Mouse (Mus musculus): ENCODE results near the gene Kmt2a. TPM values are rescaled to one million over a fixed set of nuclear protein-coding genes. Genes with fewer than 3 reads are reported as not detected.
"Not testable (repeated sequence)": the region's sequence is repeated elsewhere in the genome, so short reads cannot be mapped to it uniquely, and the experiment has no call there.

Gene Kmt2a
- polyA plus RNA-seq, 1 experiment = 4.5 TPM

GRCm38 (mm10) chr9:44772750-44773651 is 108.1 kb downstream of the Kmt2a start:
- peak in 1 of 3 experiments; percentile 46 for TF ChIP-seq MYOG (IDR thresholded peaks at IDR 0.05; ENCODE audit: control insufficient read depth in 1 of 3, insufficient read depth in 1 of 3, insufficient read length in 2 of 3, low read depth in 2 of 3)
- no peak for TF ChIP-seq TCF12 (IDR thresholded peaks at IDR 0.05; ENCODE audit: insufficient read depth, poor library complexity, severe bottlenecking)
- peak; percentile 40 for TF ChIP-seq POLR2AphosphoS2 (IDR thresholded peaks at IDR 0.05; ENCODE audit: insufficient read length, low read depth)
- peak; percentile 73 for TF ChIP-seq POLR2A (IDR thresholded peaks at IDR 0.05; ENCODE audit: insufficient read length, low read depth)
- TF ChIP-seq MYOD1 (IDR thresholded peaks at IDR 0.05; ENCODE audit: control insufficient read depth in 1 of 3, insufficient read length in 2 of 3, low read depth in 2 of 3) = peak in 1 of 3 experiments; percentile 30
- TF ChIP-seq CEBPB (IDR thresholded peaks at IDR 0.05; ENCODE audit: insufficient read depth, poor library complexity, severe bottlenecking) = no peak
- TF ChIP-seq SRF (IDR thresholded peaks at IDR 0.05; ENCODE audit: control insufficient read depth, insufficient read length, low read depth) = peak; percentile 22

GRCm38 (mm10) chr9:44772392-44772749 is 108.7 kb downstream of the Kmt2a start:
- Histone ChIP-seq H3K27me3 (ENCODE audit: control insufficient read depth, insufficient read depth, insufficient read length) (no peaks in the 10 kb centered on the region), H3K4me3 (peak overlapping the region; percentile 69), H3K4me2 (ENCODE audit: low read depth) (peak overlapping the region; percentile 35), H3K79me2 (ENCODE audit: control insufficient read depth, insufficient read depth) (peaks cover 9% of the 10 kb centered on the region), H3K36me3 (ENCODE audit: control insufficient read depth, insufficient read depth) (peaks cover 6% of the 10 kb centered on the region), H3ac (ENCODE audit: control insufficient read depth, insufficient read length) (no peak overlapping the region)
- TF ChIP-seq CEBPB (IDR thresholded peaks at IDR 0.05; ENCODE audit: insufficient read depth, poor library complexity, severe bottlenecking) = no peak
- TF ChIP-seq POLR2AphosphoS2 (IDR thresholded peaks at IDR 0.05; ENCODE audit: insufficient read length, low read depth) = no peak
- TF ChIP-seq MYOD1 (IDR thresholded peaks at IDR 0.05; ENCODE audit: control insufficient read depth in 1 of 3, insufficient read length in 2 of 3, low read depth in 2 of 3) = no peak
- no peak for TF ChIP-seq POLR2A (IDR thresholded peaks at IDR 0.05; ENCODE audit: insufficient read length, low read depth)
- no peak for TF ChIP-seq SRF (IDR thresholded peaks at IDR 0.05; ENCODE audit: control insufficient read depth, insufficient read length, low read depth)
- no peak for TF ChIP-seq E2F4 (IDR thresholded peaks at IDR 0.05; ENCODE audit: insufficient read depth)

More at GRCm38 (mm10) chr9:44772750-44773651, 108.1 kb downstream of the Kmt2a start:
- H3K27me3 ChIP-seq (ENCODE audit: control insufficient read depth, insufficient read depth, insufficient read length) = no peaks in the 10 kb centered on the region
- H3ac ChIP-seq (ENCODE audit: control insufficient read depth, insufficient read length) = no peak overlapping the region
- peaks cover 6% of the 10 kb centered on the region for H3K36me3 ChIP-seq (ENCODE audit: control insufficient read depth, insufficient read depth)
- H3K79me2 ChIP-seq (ENCODE audit: control insufficient read depth, insufficient read depth) = peaks cover 9% of the 10 kb centered on the region
- H3K4me2 ChIP-seq (ENCODE audit: low read depth) = peak overlapping the region; percentile 97
- peak overlapping the region; percentile 69 for H3K4me3 ChIP-seq

- TF ChIP-seq MAX (IDR thresholded peaks at IDR 0.05; ENCODE audit: low read depth) = no peak
- no peak for TF ChIP-seq POLR2A (IDR thresholded peaks at IDR 0.05; ENCODE audit: insufficient read length, low read depth)
- TF ChIP-seq MYOG (IDR thresholded peaks at IDR 0.05; ENCODE audit: control insufficient read depth in 1 of 3, insufficient read depth in 1 of 3, insufficient read length in 2 of 3, low read depth in 2 of 3) = no peak
- TF ChIP-seq MYOD1 (IDR thresholded peaks at IDR 0.05; ENCODE audit: control insufficient read depth in 1 of 3, insufficient read length in 2 of 3, low read depth in 2 of 3) = no peak
- no peak for TF ChIP-seq TCF12 (IDR thresholded peaks at IDR 0.05; ENCODE audit: insufficient read depth, poor library complexity, severe bottlenecking)
Measured at GRCm38 (mm10) chr9:44771376-44771775, 109.7 kb downstream of the Kmt2a start.

GRCm38 (mm10) chr9:44768029-44768394 is 113.1 kb downstream of the Kmt2a start:
- H3K27me3 ChIP-seq (ENCODE audit: control insufficient read depth, insufficient read depth, insufficient read length); H3K36me3 ChIP-seq (ENCODE audit: control insufficient read depth, insufficient read depth): not testable (repeated sequence)
- peak overlapping the region; percentile 79 for H3K4me3 ChIP-seq
- peaks cover 44% of the 10 kb centered on the region for H3K79me2 ChIP-seq (ENCODE audit: control insufficient read depth, insufficient read depth)
- H3K4me2 ChIP-seq (ENCODE audit: low read depth) = peak overlapping the region; percentile 10
- H3ac ChIP-seq (ENCODE audit: control insufficient read depth, insufficient read length) = peak overlapping the region; percentile 76

More at GRCm38 (mm10) chr9:44771376-44771775, 109.7 kb downstream of the Kmt2a start:
- no peak overlapping the region for H3K4me2 ChIP-seq (ENCODE audit: low read depth)
- peaks cover 19% of the 10 kb centered on the region for H3K79me2 ChIP-seq (ENCODE audit: control insufficient read depth, insufficient read depth)
- H3ac ChIP-seq (ENCODE audit: control insufficient read depth, insufficient read length) = no peak overlapping the region
- H3K4me3 ChIP-seq = no peak overlapping the region
- H3K36me3 ChIP-seq (ENCODE audit: control insufficient read depth, insufficient read depth) = peaks cover 6% of the 10 kb centered on the region
- H3K27me3 ChIP-seq (ENCODE audit: control insufficient read depth, insufficient read depth, insufficient read length) = no peaks in the 10 kb centered on the region

GRCm38 (mm10) chr9:44767101-44768028 is 113.7 kb downstream of the Kmt2a start, which contains the start of the genes Arcn1 and Ift46:
Arcn1 (minus strand) TSS chr9:44767845.
Ift46 (plus strand) TSS chr9:44767908.
- H3K36me3 ChIP-seq (ENCODE audit: control insufficient read depth, insufficient read depth) = no peaks in the 10 kb centered on the region
- TF ChIP-seq POLR2A (IDR thresholded peaks at IDR 0.05; ENCODE audit: insufficient read length, low read depth) (peak; percentile 78), USF1 (IDR thresholded peaks at IDR 0.05; ENCODE audit: low read depth) (no peak), CEBPB (IDR thresholded peaks at IDR 0.05; ENCODE audit: insufficient read depth, poor library complexity, severe bottlenecking) (no peak), POLR2AphosphoS2 (IDR thresholded peaks at IDR 0.05; ENCODE audit: insufficient read length, low read depth) (peak; percentile 80), REST (IDR thresholded peaks at IDR 0.05; ENCODE audit: insufficient read depth, insufficient read length) (no peak), MAX (IDR thresholded peaks at IDR 0.05; ENCODE audit: low read depth) (no peak)
- H3K27me3 ChIP-seq (ENCODE audit: control insufficient read depth, insufficient read depth, insufficient read length) = no peaks in the 10 kb centered on the region
- peak within 1 kb of the TSS; percentile 76 for H3ac ChIP-seq (ENCODE audit: control insufficient read depth, insufficient read length)
- peaks cover 50% of the 10 kb centered on the region for H3K79me2 ChIP-seq (ENCODE audit: control insufficient read depth, insufficient read depth)
- H3K4me2 ChIP-seq (ENCODE audit: low read depth) = peak within 1 kb of the TSS; percentile 95
- peak within 1 kb of the TSS; percentile 79 for H3K4me3 ChIP-seq
